Mouse (Mus musculus) B cell, adult 67 days (primary cell): Measurements from ENCODE around the gene Slc25a53. TPM values are rescaled to one million over a fixed set of nuclear protein-coding genes. Genes with fewer than 3 reads are reported as not detected.

Source experiments
- total RNA-seq, 2 experiments: library from RNA; stranded (reverse); gene quantifications; 4 replicates each; pipeline ENCODE4 v1.2.4; 2023

The Slc25a53 gene
- 10 to 100 TPM; 34.1 to 50.9 TPM for total RNA-seq

GRCm38 (mm10) chrX:137038000-137038483, at the start of gene Slc25a53:
Gene Slc25a53, minus strand, starts transcription at chrX:137038302.

GRCm38 (mm10) chrX:137049425-137050225, 11.5 kb upstream of the Slc25a53 start, which contains the start of gene Fam199x:
Gene Fam199x, plus strand, starts transcription at chrX:137049594.

GRCm38 (mm10) chrX:136992978-136993547, 45.0 kb downstream of the Slc25a53 start, which contains the start of gene Zcchc18:
Gene Zcchc18, plus strand, starts transcription at chrX:136993155.

GRCm38 (mm10) chrX:136976424-136977084, 61.5 kb downstream of the Slc25a53 start, which contains the start of the genes Tmsb15l and Tmsb15b1:
Gene Tmsb15l, minus strand, starts transcription at chrX:136976869.
Gene Tmsb15b1, minus strand, starts transcription at chrX:136976874.

GRCm38 (mm10) chrX:136975397-136975796, 62.7 kb downstream of the Slc25a53 start, which contains the start of gene Tmsb15b2:
Gene Tmsb15b2, minus strand, starts transcription at chrX:136975497.

Other genes with a start within 250 kb of the Slc25a53 start
- 1 to 10 TPM; 5.9 to 7.0 TPM for gene Plp1, start 215.6 kb downstream of the Slc25a53 start, total RNA-seq
- not detected for gene Rab9b, start 169.5 kb downstream of the Slc25a53 start, total RNA-seq
- gene H2bfm, start 111.0 kb downstream of the Slc25a53 start, total RNA-seq: not detected
- gene Tmsb15b2, start 62.8 kb downstream of the Slc25a53 start, total RNA-seq: 10 to 100 TPM; 17.5 to 26.6 TPM
- gene Tmsb15l, start 61.4 kb downstream of the Slc25a53 start, total RNA-seq: under 1 TPM in 1 of 2 experiments, not detected in 1; 0.95 TPM
- 10 to 100 TPM in 1 of 2 experiments, 1 to 10 TPM in 1; 2.9 to 19.2 TPM for gene Tmsb15b1, start 61.4 kb downstream of the Slc25a53 start, total RNA-seq
- 10 to 100 TPM; 13.1 to 20.4 TPM for gene Zcchc18, start 45.1 kb downstream of the Slc25a53 start, total RNA-seq
- gene Fam199x, start 11.3 kb upstream of the Slc25a53 start, total RNA-seq: 1 to 10 TPM; 6.7 to 7.7 TPM
- gene Esx1, start 83.8 kb upstream of the Slc25a53 start, total RNA-seq: not detected